Mouse (Mus musculus) heart, embryonic 12.5 days (tissue): ENCODE measurements around the gene Chic1. TPM values are rescaled to one million over a fixed set of nuclear protein-coding genes. Genes with fewer than 3 reads are reported as not detected.

ENCODE experiments used
- ATAC-seq: fragments of 200-750 bp; cut with Nextera tagmentation; 2 replicates; pipeline ENCODE4 v1.8.0; 2017; ENCODE audit warnings: moderate TSS enrichment, moderate library complexity; ENCODE audit not compliant: insufficient number of reproducible peaks, low FRiP score
- H3K27ac ChIP-seq: fragments of 300-500 bp; sonication (generic); 2 replicates; pipeline ENCODE4 v1.5.1; 2016; ENCODE audit warnings: mild to moderate bottlenecking, moderate library complexity; ENCODE audit not compliant: poor library complexity, severe bottlenecking
- H3K27me3 ChIP-seq: fragments of 300-500 bp; sonication (generic); replicated peaks from 2 replicates; pipeline ENCODE4 v1.6.1; 2016; ENCODE audit warnings: mild to moderate bottlenecking, moderate library complexity
- H3K36me3 ChIP-seq: fragments of 300-500 bp; sonication (generic); 2 replicates; pipeline ENCODE4 v1.6.1; 2016; ENCODE audit warnings: mild to moderate bottlenecking, moderate library complexity
- H3K4me1 ChIP-seq: fragments of 300-500 bp; sonication (generic); replicated peaks from 2 replicates; pipeline ENCODE4 v1.6.1; 2016; ENCODE audit warnings: mild to moderate bottlenecking
- H3K4me2 ChIP-seq: fragments of 300-500 bp; sonication (generic); 2 replicates; pipeline ENCODE4 v1.6.1; 2016; ENCODE audit warnings: mild to moderate bottlenecking, moderate library complexity
- H3K4me3 ChIP-seq: fragments of 300-500 bp; sonication (generic); 2 replicates; pipeline ENCODE4 v1.5.1; 2016; ENCODE audit warnings: mild to moderate bottlenecking
- H3K9ac ChIP-seq: fragments of 300-500 bp; sonication (generic); 2 replicates; pipeline ENCODE4 v1.6.1; 2016; ENCODE audit warnings: mild to moderate bottlenecking, moderate library complexity
- H3K9me3 ChIP-seq: fragments of 300-500 bp; sonication (generic); replicated peaks from 2 replicates; pipeline ENCODE4 v1.6.1; 2016; ENCODE audit warnings: mild to moderate bottlenecking, moderate library complexity
- WGBS: fragments of 180-500 bp; shearing (Covaris S2); methylation state at CpG from one replicate; pipeline ENCODE4 v1.1.7; 2016; 5-methylcytosine and 5-hydroxymethylcytosine counted together
- polyA plus RNA-seq: library from polyadenylated mRNA; unstranded; fragments of >200 nt; fragmentation: Nextera tagmentation; extraction: Ambion mirVana; gene quantifications from 2 replicates; pipeline ENCODE4 v1.2.1, GENCODE M21; 2016

Chic1 gene
- polyA plus RNA-seq, 1 experiment from 2014 or later: 3.7 TPM

GRCm38 (mm10) chrX:103366201-103366600 lies 9.9 kb downstream of the Chic1 start:
- 64% methylated on average over 5 of the region's 5 CpGs for WGBS
- Histone ChIP-seq H3K9ac (no peak overlapping the region), H3K9me3 (no peaks in the 10 kb centered on the region), H3K4me2 (no peak overlapping the region), H3K36me3 (no peaks in the 10 kb centered on the region), H3K27ac (no peak overlapping the region), H3K27me3 (peaks cover 8% of the 10 kb centered on the region), H3K4me3 (no peak overlapping the region), H3K4me1 (no peaks in the 10 kb centered on the region)
- ATAC-seq: no peak

GRCm38 (mm10) chrX:103368650-103369049 lies 12.4 kb downstream of the Chic1 start:
- 73% methylated on average over 3 of the region's 3 CpGs for WGBS
- Histone ChIP-seq H3K4me3 (no peak overlapping the region), H3K9ac (no peak overlapping the region), H3K27me3 (peaks cover 8% of the 10 kb centered on the region), H3K36me3 (no peaks in the 10 kb centered on the region), H3K4me2 (no peak overlapping the region), H3K27ac (no peak overlapping the region), H3K4me1 (no peaks in the 10 kb centered on the region), H3K9me3 (no peaks in the 10 kb centered on the region)
- ATAC-seq: no peak

- Histone ChIP-seq H3K9me3 (no peaks in the 10 kb centered on the region), H3K4me3 (no peak overlapping the region), H3K27ac (no peak overlapping the region), H3K36me3 (no peaks in the 10 kb centered on the region), H3K4me1 (no peaks in the 10 kb centered on the region), H3K9ac (no peak overlapping the region), H3K27me3 (peaks cover 12% of the 10 kb centered on the region), H3K4me2 (no peak overlapping the region)
- 63% methylated on average over 2 of the region's 2 CpGs for WGBS
- ATAC-seq: no peak
Observed at GRCm38 (mm10) chrX:103371221-103371620, 14.9 kb downstream of the Chic1 start.

GRCm38 (mm10) chrX:103371627-103372026 lies 15.4 kb downstream of the Chic1 start:
- WGBS: 49% methylated on average over 2 of the region's 2 CpGs

GRCm38 (mm10) chrX:103374250-103374649 lies 18.0 kb downstream of the Chic1 start:
- ATAC-seq: no peak
- Histone ChIP-seq H3K9ac (no peak overlapping the region), H3K4me3 (no peak overlapping the region), H3K4me2 (no peak overlapping the region), H3K27me3 (peaks cover 11% of the 10 kb centered on the region; the same call in 1 of the 2 replicates), H3K36me3 (no peaks in the 10 kb centered on the region), H3K27ac (no peak overlapping the region), H3K9me3 (no peaks in the 10 kb centered on the region), H3K4me1 (no peaks in the 10 kb centered on the region)
- 56% methylated on average over 5 of the region's 5 CpGs for WGBS

More at GRCm38 (mm10) chrX:103371627-103372026, 15.4 kb downstream of the Chic1 start:
- Histone ChIP-seq H3K9me3 (no peaks in the 10 kb centered on the region), H3K9ac (no peak overlapping the region), H3K36me3 (no peaks in the 10 kb centered on the region), H3K27me3 (peaks cover 12% of the 10 kb centered on the region), H3K27ac (no peak overlapping the region), H3K4me2 (no peak overlapping the region), H3K4me3 (no peak overlapping the region), H3K4me1 (no peaks in the 10 kb centered on the region)
- ATAC-seq: no peak

GRCm38 (mm10) chrX:103384528-103384927 lies 28.3 kb downstream of the Chic1 start:
- WGBS: 73% methylated on average over 3 of the region's 3 CpGs
- Histone ChIP-seq H3K4me2 (no peak overlapping the region), H3K27ac (no peak overlapping the region), H3K27me3 (0 out of 2 replicates have a peak, but pooled peaks cover 8% of the 10 kb centered on the region), H3K9ac (no peak overlapping the region), H3K36me3 (no peaks in the 10 kb centered on the region), H3K9me3 (no peaks in the 10 kb centered on the region), H3K4me1 (no peaks in the 10 kb centered on the region), H3K4me3 (no peak overlapping the region)
- no peak for ATAC-seq

- H3K36me3 ChIP-seq: no peaks in the 10 kb centered on the region
- no peak overlapping the region for H3K9ac ChIP-seq
- H3K27ac ChIP-seq: no peak overlapping the region
- H3K9me3 ChIP-seq: no peaks in the 10 kb centered on the region
- H3K4me3 ChIP-seq: no peak overlapping the region
- WGBS: 79% methylated on average over 3 of the region's 3 CpGs
- no peak overlapping the region for H3K4me2 ChIP-seq
- H3K27me3 ChIP-seq: 0 out of 2 replicates have a peak, but pooled peaks cover 5% of the 10 kb centered on the region
- H3K4me1 ChIP-seq: no peaks in the 10 kb centered on the region
- ATAC-seq: no peak
Observed at GRCm38 (mm10) chrX:103388131-103388530, 31.9 kb downstream of the Chic1 start.

GRCm38 (mm10) chrX:103393841-103394240 lies 37.6 kb downstream of the Chic1 start:
- no peak overlapping the region for H3K4me3 ChIP-seq
- no peaks in the 10 kb centered on the region for H3K9me3 ChIP-seq
- peaks cover 17% of the 10 kb centered on the region; the same call in 1 of the 2 replicates for H3K27me3 ChIP-seq
- H3K36me3 ChIP-seq: no peaks in the 10 kb centered on the region
- 68% methylated on average over 1 of the region's 1 CpGs for WGBS
- H3K4me2 ChIP-seq: no peak overlapping the region
- no peak for ATAC-seq
- H3K4me1 ChIP-seq: no peaks in the 10 kb centered on the region
- H3K9ac ChIP-seq: no peak overlapping the region
- no peak overlapping the region for H3K27ac ChIP-seq

GRCm38 (mm10) chrX:103405021-103405420 lies 48.7 kb downstream of the Chic1 start:
- no peak overlapping the region for H3K4me3 ChIP-seq
- H3K27ac ChIP-seq: no peak overlapping the region
- H3K4me2 ChIP-seq: 0 out of 2 replicates have a peak overlapping the region, but pooled peaks have one; percentile 21
- peak; percentile 39; the same call in 1 of the 2 replicates for ATAC-seq
- peaks cover 32% of the 10 kb centered on the region for H3K27me3 ChIP-seq
- no peaks in the 10 kb centered on the region for H3K9me3 ChIP-seq
- no peaks in the 10 kb centered on the region for H3K36me3 ChIP-seq
- no peaks in the 10 kb centered on the region for H3K4me1 ChIP-seq
- 56% methylated on average over 12 of the region's 13 CpGs for WGBS
- H3K9ac ChIP-seq: no peak overlapping the region

- H3K27ac ChIP-seq: no peak within 1 kb of the TSS
- 77% methylated on average over 5 of the region's 5 CpGs for WGBS
- peaks cover 51% of the 10 kb centered on the region for H3K27me3 ChIP-seq
- ATAC-seq: no peak
- no peaks in the 10 kb centered on the region for H3K9me3 ChIP-seq
- H3K4me2 ChIP-seq: no peak within 1 kb of the TSS
- no peak within 1 kb of the TSS for H3K4me3 ChIP-seq
- H3K4me1 ChIP-seq: no peaks in the 10 kb centered on the region
- no peak within 1 kb of the TSS for H3K9ac ChIP-seq
- no peaks in the 10 kb centered on the region for H3K36me3 ChIP-seq
Observed at GRCm38 (mm10) chrX:103414167-103414566, 57.9 kb downstream of the Chic1 start, which contains the start of gene Tsx. Gene Tsx, plus strand, starts transcription at chrX:103414467.

GRCm38 (mm10) chrX:103421710-103422109 lies 65.4 kb downstream of the Chic1 start, which contains the start of gene Gm26992:
Gene Gm26992, plus strand, starts transcription at chrX:103422010.
- no peaks in the 10 kb centered on the region for H3K36me3 ChIP-seq
- WGBS: 80% methylated on average over 2 of the region's 2 CpGs
- H3K4me3 ChIP-seq: no peak within 1 kb of the TSS
- no peaks in the 10 kb centered on the region for H3K9me3 ChIP-seq
- no peak within 1 kb of the TSS for H3K27ac ChIP-seq
- H3K4me1 ChIP-seq: no peaks in the 10 kb centered on the region
- no peak for ATAC-seq
- no peak within 1 kb of the TSS for H3K9ac ChIP-seq
- peaks cover 34% of the 10 kb centered on the region for H3K27me3 ChIP-seq
- no peak within 1 kb of the TSS for H3K4me2 ChIP-seq

- ATAC-seq: no peak
- Histone ChIP-seq H3K36me3 (no peaks in the 10 kb centered on the region), H3K4me1 (no peaks in the 10 kb centered on the region), H3K4me3 (no peak overlapping the region), H3K4me2 (no peak overlapping the region), H3K9me3 (no peaks in the 10 kb centered on the region), H3K9ac (no peak overlapping the region), H3K27me3 (peaks cover 39% of the 10 kb centered on the region), H3K27ac (no peak overlapping the region)
- WGBS: 72% methylated on average over 7 of the region's 7 CpGs
Observed at GRCm38 (mm10) chrX:103427677-103428076, 71.4 kb downstream of the Chic1 start.
